Mouse (Mus musculus) ES-Bruce4 (cell line): ENCODE measurements at regions not wholly inside any gene's neighbourhood (a gene's known extent, or its start where the extent isn't known, plus 50 kb on each side); places are given as distances from the start of the nearest gene placed in this dataset.

Experiments
- CTCF ChIP-seq: IDR thresholded peaks from one replicate; pipeline ENCODE4 v1.8.1; 2011; ENCODE audit warnings: low read depth, low read length
- EP300 ChIP-seq: IDR thresholded peaks from 2 replicates; pipeline ENCODE4 v1.6.1; 2011; ENCODE audit warnings: low read depth, low read length; ENCODE audit not compliant: insufficient read depth

- TF ChIP-seq CTCF (no peak), EP300 (no peak)
These were observed 602.9 kb upstream of the Fbxo33 start for GRCm38 (mm10) chr12:59822435-59822834.
